Mouse (Mus musculus) small intestine, adult 2 months (tissue): ENCODE data around the gene Lrrc19.

Experiments
- CTCF ChIP-seq: fragments of 200-500 bp; IDR thresholded peaks from 2 replicates; pipeline ENCODE4 v1.5.1; 2012; ENCODE audit warnings: low read depth, mild to moderate bottlenecking, control low read depth, inconsistent platforms, low read length, moderate library complexity, mixed read lengths; ENCODE audit not compliant: insufficient replicate concordance, insufficient read length; ENCODE audit errors: extremely low read depth
- POLR2A ChIP-seq: fragments of 200-500 bp; IDR thresholded peaks from 2 replicates; pipeline ENCODE4 v1.6.1; 2012; ENCODE audit warnings: low read depth, mild to moderate bottlenecking, control low read depth, inconsistent platforms, low read length, moderate library complexity

DNA sequence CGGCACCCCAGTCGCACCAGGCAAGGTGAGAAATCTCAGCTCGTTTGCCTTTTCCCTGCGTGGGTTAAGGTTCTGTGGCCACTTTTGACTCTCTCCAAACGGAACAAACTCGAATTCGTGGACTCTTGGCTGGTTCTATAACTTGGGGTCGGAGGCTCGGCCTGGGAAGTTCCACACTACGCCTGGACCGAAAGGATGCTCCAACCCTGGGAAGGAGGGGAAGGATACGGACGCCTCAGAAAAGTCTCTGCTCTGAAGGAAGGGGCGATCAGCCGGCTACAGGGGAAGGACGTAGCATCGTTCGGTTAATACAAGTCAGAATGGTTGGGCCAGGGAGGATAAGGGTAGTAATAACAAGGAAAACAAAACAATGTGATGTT, 35.3 kb downstream of the Lrrc19 start:
- TF ChIP-seq CTCF (no peak), POLR2A (no peak)
